Mouse (Mus musculus) stomach, postnatal 0 days (tissue): ENCODE measurements at regions not wholly inside any gene's neighbourhood (a gene's known extent, or its start where the extent isn't known, plus 50 kb on each side); places are given as distances from the start of the nearest gene placed in this dataset.

Source experiments
- ATAC-seq: fragments of 200-750 bp; cut with Nextera tagmentation; 2 replicates; pipeline ENCODE4 v1.8.0; 2017; ENCODE audit not compliant: low FRiP score, low TSS enrichment
- DNase-seq: peaks from one replicate; pipeline ENCODE4 v3.0.0-alpha.2; 2016; ENCODE audit warnings: low spot score
- H3K27ac ChIP-seq: fragments of 300-500 bp; sonication (generic); replicated peaks from 2 replicates; pipeline ENCODE4 v1.5.1; 2014; ENCODE audit warnings: mild to moderate bottlenecking, control low read depth
- H3K27me3 ChIP-seq: fragments of 300-500 bp; sonication (generic); 2 replicates; pipeline ENCODE4 v1.6.1; 2014; ENCODE audit warnings: low read length; ENCODE audit not compliant: control insufficient read depth, insufficient read depth
- H3K36me3 ChIP-seq: fragments of 300-500 bp; sonication (generic); 2 replicates; pipeline ENCODE4 v1.6.1; 2014; ENCODE audit warnings: low read length, mixed read lengths; ENCODE audit not compliant: control insufficient read depth, insufficient read depth
- H3K4me1 ChIP-seq: fragments of 300-500 bp; sonication (generic); replicated peaks from 2 replicates; pipeline ENCODE4 v1.6.1; 2014; ENCODE audit warnings: antibody characterized with exemption; ENCODE audit not compliant: control insufficient read depth, insufficient read depth
- H3K4me2 ChIP-seq: fragments of 300-500 bp; sonication (generic); replicated peaks from 2 replicates; pipeline ENCODE4 v1.6.1; 2014; ENCODE audit warnings: low read depth, mild to moderate bottlenecking, control low read depth, moderate library complexity
- H3K4me3 ChIP-seq: fragments of 300-500 bp; sonication (generic); 2 replicates; pipeline ENCODE4 v1.5.1; 2014; ENCODE audit warnings: low read depth, low read length, control low read depth
- H3K9ac ChIP-seq: fragments of 300-500 bp; sonication (generic); 2 replicates; pipeline ENCODE4 v1.6.1; 2014; ENCODE audit warnings: mild to moderate bottlenecking, low read length, control low read depth, mixed read lengths
- H3K9me3 ChIP-seq: fragments of 300-500 bp; sonication (generic); 2 replicates; pipeline ENCODE4 v1.6.1; 2016; ENCODE audit warnings: low read length; ENCODE audit not compliant: control insufficient read depth
- CTCF ChIP-seq: IDR thresholded peaks from 2 replicates; pipeline ENCODE4 v1.5.1; 2016; ENCODE audit warnings: antibody characterized with exemption, low read depth, mild to moderate bottlenecking, moderate library complexity
- EP300 ChIP-seq: optimal IDR thresholded peaks from 2 replicates; pipeline ENCODE3; 2016; ENCODE audit warnings: antibody characterized with exemption
- WGBS: fragments of 180-500 bp; shearing (Covaris S2); extraction: QIAGEN DNeasy Blood & Tissue Kit; methylation state at CpG from one replicate; pipeline ENCODE4 v1.1.7; 2014; 5-methylcytosine and 5-hydroxymethylcytosine counted together

DNA sequence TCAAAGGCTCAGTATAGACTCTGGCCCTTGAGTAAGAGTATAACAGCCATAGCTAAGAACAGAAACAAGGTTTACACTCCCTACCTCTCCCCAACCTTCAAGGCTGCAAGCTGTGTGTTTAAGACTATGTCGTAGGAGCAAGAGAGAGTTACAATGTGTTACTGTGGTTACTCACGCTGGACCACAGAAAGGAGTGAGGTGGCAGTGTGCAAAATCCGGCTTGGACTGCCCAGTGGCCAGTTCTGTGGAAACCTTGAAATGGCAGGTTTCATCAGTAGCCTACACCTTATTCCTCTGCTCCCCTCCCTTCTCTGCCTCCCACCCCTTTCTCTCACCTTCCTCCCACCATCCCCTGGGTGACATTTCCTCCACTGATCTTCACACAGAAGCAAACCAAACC is 114.3 kb upstream of the Ado start:
- 53% methylated on average over 3 of the region's 3 CpGs for WGBS
- Histone ChIP-seq H3K27me3 (no peaks in the 10 kb centered on the region), H3K27ac (no peak overlapping the region), H3K9me3 (no peaks in the 10 kb centered on the region), H3K4me1 (no peaks in the 10 kb centered on the region), H3K4me3 (no peak overlapping the region), H3K36me3 (no peaks in the 10 kb centered on the region), H3K4me2 (no peak overlapping the region), H3K9ac (no peak overlapping the region)
- TF ChIP-seq EP300: no peak
- no peak for TF ChIP-seq CTCF
- ATAC-seq (no peak), DNase-seq (no peak)

- Histone ChIP-seq H3K36me3 (no peaks in the 10 kb centered on the region), H3K9me3 (no peaks in the 10 kb centered on the region), H3K4me1 (no peaks in the 10 kb centered on the region), H3K27me3 (no peaks in the 10 kb centered on the region), H3K4me3 (no peak overlapping the region), H3K9ac (no peak overlapping the region), H3K27ac (no peak overlapping the region), H3K4me2 (no peak overlapping the region)
- TF ChIP-seq EP300 (no peak), CTCF (no peak)
- WGBS: 83% methylated on average over 4 of the region's 4 CpGs
- ATAC-seq (no peak), DNase-seq (no peak)
Measured at GRCm38 (mm10) chr10:67661666-67662065, 112.9 kb upstream of the Ado start.

DNA sequence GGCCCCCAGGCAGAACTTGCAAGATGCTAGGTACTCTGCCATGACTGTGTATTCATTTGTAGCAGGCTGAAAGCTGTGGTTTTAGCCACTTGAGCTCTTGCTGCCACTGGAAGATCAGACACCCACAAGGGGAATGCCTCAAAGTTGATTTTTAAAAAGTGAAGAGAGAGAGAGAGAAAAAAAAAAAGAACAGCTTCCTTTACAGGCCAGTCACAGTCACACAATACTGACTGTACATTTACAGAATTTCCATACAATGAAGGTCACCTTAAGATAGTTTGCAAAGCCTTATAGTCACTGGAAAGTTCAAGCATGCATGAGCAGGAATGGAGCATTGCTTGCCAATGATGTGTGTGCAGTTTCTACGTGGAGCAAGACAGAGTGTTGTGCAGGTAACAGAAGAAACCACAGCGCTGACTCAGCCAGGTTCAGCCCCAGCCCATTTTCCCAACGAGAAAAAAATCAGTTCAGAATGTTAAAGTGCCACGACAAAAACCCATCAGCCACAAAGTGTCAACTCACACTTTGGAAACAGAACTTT is 109.3 kb upstream of the Ado start:
- H3K4me2 ChIP-seq: no peak overlapping the region
- no peaks in the 10 kb centered on the region for H3K9me3 ChIP-seq
- no peaks in the 10 kb centered on the region for H3K4me1 ChIP-seq
- ATAC-seq (no peak), DNase-seq (no peak)
- H3K27me3 ChIP-seq: no peaks in the 10 kb centered on the region
- 66% methylated on average over 4 of the region's 4 CpGs for WGBS
- H3K9ac ChIP-seq: no peak overlapping the region
- H3K36me3 ChIP-seq: no peaks in the 10 kb centered on the region
- no peak overlapping the region for H3K4me3 ChIP-seq
- H3K27ac ChIP-seq: no peak overlapping the region
- TF ChIP-seq CTCF (no peak), EP300 (no peak)

- Histone ChIP-seq H3K4me1 (no peaks in the 10 kb centered on the region), H3K4me3 (no peak overlapping the region), H3K9me3 (no peaks in the 10 kb centered on the region), H3K9ac (no peak overlapping the region), H3K27ac (no peak overlapping the region), H3K4me2 (no peak overlapping the region), H3K36me3 (no peaks in the 10 kb centered on the region), H3K27me3 (no peaks in the 10 kb centered on the region)
- no peak for ATAC-seq
- TF ChIP-seq CTCF (no peak), EP300 (no peak)
- WGBS: 77% methylated on average over 2 of the region's 2 CpGs
- DNase-seq: no peak
Measured at GRCm38 (mm10) chr10:67657305-67657704, 108.5 kb upstream of the Ado start.

DNA sequence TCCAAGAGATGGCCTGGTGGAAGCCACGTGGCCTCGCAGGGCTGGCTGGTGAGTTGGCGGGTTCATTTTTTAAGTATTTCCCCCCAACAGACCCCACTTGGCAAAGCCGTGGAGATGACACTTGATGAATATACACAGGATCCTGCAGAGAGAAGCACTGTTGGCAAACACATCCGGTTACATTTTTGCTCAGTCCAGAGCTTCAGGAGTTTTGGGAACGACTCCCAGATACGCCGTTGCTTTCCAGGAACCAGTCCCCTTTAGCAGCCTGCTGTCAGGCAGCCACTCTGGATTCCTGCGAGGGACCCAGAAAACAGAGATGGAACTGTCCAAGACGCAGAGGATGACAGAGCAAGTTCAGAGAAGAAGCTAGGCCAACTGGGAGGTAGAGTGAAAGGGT is 105.8 kb upstream of the Ado start:
- Histone ChIP-seq H3K9ac (no peak overlapping the region), H3K9me3 (no peaks in the 10 kb centered on the region), H3K4me3 (no peak overlapping the region), H3K27ac (no peak overlapping the region), H3K4me2 (no peak overlapping the region), H3K4me1 (no peaks in the 10 kb centered on the region), H3K27me3 (no peaks in the 10 kb centered on the region), H3K36me3 (no peaks in the 10 kb centered on the region)
- WGBS: 52% methylated on average over 10 of the region's 10 CpGs
- ATAC-seq (no peak), DNase-seq (no peak)
- TF ChIP-seq CTCF (no peak), EP300 (no peak)

DNA sequence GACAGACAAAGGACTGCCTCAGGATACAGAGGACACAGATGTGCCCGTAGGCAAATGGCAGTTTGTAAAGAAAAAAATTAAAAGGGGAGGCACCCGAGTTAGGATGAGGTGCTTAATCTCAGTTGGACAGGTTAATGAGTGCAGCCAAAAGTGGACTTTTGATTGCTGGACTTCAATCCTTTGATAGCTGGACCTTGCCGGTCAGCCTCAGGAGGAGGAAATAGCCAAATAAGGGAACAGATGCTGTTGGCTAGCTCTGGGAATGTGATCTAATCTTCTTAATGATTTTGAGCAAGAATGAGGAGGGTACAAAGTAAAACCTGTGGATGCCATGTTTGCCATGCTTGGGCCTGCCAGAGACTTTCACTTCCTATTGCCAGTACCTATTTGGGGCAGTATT is 103.5 kb upstream of the Ado start:
- WGBS: 72% methylated on average over 3 of the region's 3 CpGs
- no peaks in the 10 kb centered on the region for H3K4me1 ChIP-seq
- no peak for ATAC-seq
- H3K9ac ChIP-seq: no peak overlapping the region
- TF ChIP-seq CTCF: no peak
- TF ChIP-seq EP300: no peak
- H3K27me3 ChIP-seq: no peaks in the 10 kb centered on the region
- no peak overlapping the region for H3K4me2 ChIP-seq
- no peak overlapping the region for H3K4me3 ChIP-seq
- no peak overlapping the region for H3K27ac ChIP-seq
- H3K9me3 ChIP-seq: no peaks in the 10 kb centered on the region
- DNase-seq: no peak
- no peaks in the 10 kb centered on the region for H3K36me3 ChIP-seq
